Mouse (Mus musculus) midbrain, embryonic 12.5 days (tissue): ENCODE measurements at regions not wholly inside any gene's neighbourhood (a gene's known extent, or its start where the extent isn't known, plus 50 kb on each side); places are given as distances from the start of the nearest gene placed in this dataset.

Experiments
- ATAC-seq: fragments of 200-750 bp; cut with Nextera tagmentation; 2 replicates; pipeline ENCODE4 v1.8.0; 2017; ENCODE audit warnings: low read depth, moderate TSS enrichment, moderate library complexity; ENCODE audit not compliant: low FRiP score
- H3K27ac ChIP-seq: fragments of 300-500 bp; sonication (generic); replicated peaks from 2 replicates; pipeline ENCODE4 v1.5.1; 2016; ENCODE audit warnings: mild to moderate bottlenecking
- H3K27me3 ChIP-seq: fragments of 300-500 bp; sonication (generic); 2 replicates; pipeline ENCODE4 v1.6.1; 2016; ENCODE audit warnings: mild to moderate bottlenecking
- H3K36me3 ChIP-seq: fragments of 300-500 bp; sonication (generic); 2 replicates; pipeline ENCODE4 v1.6.1; 2016
- H3K4me1 ChIP-seq: fragments of 300-500 bp; sonication (generic); 2 replicates; pipeline ENCODE4 v1.6.1; 2016
- H3K4me2 ChIP-seq: fragments of 300-500 bp; sonication (generic); replicated peaks from 2 replicates; pipeline ENCODE4 v1.6.1; 2016; ENCODE audit warnings: mild to moderate bottlenecking, moderate library complexity
- H3K4me3 ChIP-seq: fragments of 300-500 bp; sonication (generic); 2 replicates; pipeline ENCODE4 v1.5.1; 2016; ENCODE audit warnings: mild to moderate bottlenecking
- H3K9ac ChIP-seq: fragments of 300-500 bp; sonication (generic); replicated peaks from 2 replicates; pipeline ENCODE4 v1.6.1; 2016; ENCODE audit warnings: mild to moderate bottlenecking, moderate library complexity
- H3K9me3 ChIP-seq: fragments of 300-500 bp; sonication (generic); 2 replicates; pipeline ENCODE4 v1.6.1; 2016; ENCODE audit warnings: mild to moderate bottlenecking
- WGBS: fragments of 180-500 bp; shearing (Covaris S2); methylation state at CpG from one replicate; pipeline ENCODE4 v1.1.7; 2016; 5-methylcytosine and 5-hydroxymethylcytosine counted together

GRCm38 (mm10) chr13:112039422-112040145 lies 230.8 kb upstream of the Map3k1 start:
- H3K4me1 ChIP-seq: no peaks in the 10 kb centered on the region
- no peaks in the 10 kb centered on the region for H3K9me3 ChIP-seq
- WGBS: 76% methylated on average over 7 of the region's 7 CpGs
- H3K27ac ChIP-seq: no peak overlapping the region
- H3K36me3 ChIP-seq: no peaks in the 10 kb centered on the region
- no peaks in the 10 kb centered on the region for H3K27me3 ChIP-seq
- H3K9ac ChIP-seq: no peak overlapping the region
- no peak overlapping the region for H3K4me2 ChIP-seq
- no peak overlapping the region for H3K4me3 ChIP-seq
- ATAC-seq: no peak

- H3K4me2 ChIP-seq: no peak overlapping the region
- WGBS: 95% methylated on average over 13 of the region's 13 CpGs
- no peak for ATAC-seq
Observed at GRCm38 (mm10) chr13:112043524-112044246, 234.9 kb upstream of the Map3k1 start.

GRCm38 (mm10) chr13:112044372-112044771 lies 235.6 kb upstream of the Map3k1 start:
- H3K36me3 ChIP-seq: no peaks in the 10 kb centered on the region
- no peak overlapping the region for H3K9ac ChIP-seq
- H3K4me3 ChIP-seq: no peak overlapping the region
- ATAC-seq: no peak
- 83% methylated on average over 5 of the region's 5 CpGs for WGBS
- no peaks in the 10 kb centered on the region for H3K27me3 ChIP-seq
- H3K27ac ChIP-seq: no peak overlapping the region
- H3K4me1 ChIP-seq: no peaks in the 10 kb centered on the region
- no peak overlapping the region for H3K4me2 ChIP-seq
- H3K9me3 ChIP-seq: no peaks in the 10 kb centered on the region

More at GRCm38 (mm10) chr13:112043524-112044246, 234.9 kb upstream of the Map3k1 start:
- H3K9ac ChIP-seq: no peak overlapping the region
- no peaks in the 10 kb centered on the region for H3K27me3 ChIP-seq
- no peaks in the 10 kb centered on the region for H3K36me3 ChIP-seq
- no peak overlapping the region for H3K4me3 ChIP-seq
- no peaks in the 10 kb centered on the region for H3K9me3 ChIP-seq
- H3K27ac ChIP-seq: no peak overlapping the region
- no peaks in the 10 kb centered on the region for H3K4me1 ChIP-seq

- WGBS: 88% methylated on average over 15 of the region's 15 CpGs
- no peak for ATAC-seq
- H3K9ac ChIP-seq: no peak overlapping the region
- no peaks in the 10 kb centered on the region for H3K9me3 ChIP-seq
- no peak overlapping the region for H3K27ac ChIP-seq
- no peaks in the 10 kb centered on the region for H3K27me3 ChIP-seq
- H3K4me1 ChIP-seq: no peaks in the 10 kb centered on the region
- no peaks in the 10 kb centered on the region for H3K36me3 ChIP-seq
- no peak overlapping the region for H3K4me3 ChIP-seq
- no peak overlapping the region for H3K4me2 ChIP-seq
Observed at GRCm38 (mm10) chr13:112046247-112047211, 237.7 kb upstream of the Map3k1 start.

- H3K36me3 ChIP-seq: no peaks in the 10 kb centered on the region
- no peaks in the 10 kb centered on the region for H3K27me3 ChIP-seq
- ATAC-seq: no peak
- H3K27ac ChIP-seq: no peak overlapping the region
- no peak overlapping the region for H3K9ac ChIP-seq
- H3K9me3 ChIP-seq: no peaks in the 10 kb centered on the region
- no peak overlapping the region for H3K4me2 ChIP-seq
- WGBS: 70% methylated on average over 3 of the region's 3 CpGs
- no peak overlapping the region for H3K4me3 ChIP-seq
- no peaks in the 10 kb centered on the region for H3K4me1 ChIP-seq
Observed at GRCm38 (mm10) chr13:112047408-112047807, 238.6 kb upstream of the Map3k1 start.

- Histone ChIP-seq H3K36me3 (no peaks in the 10 kb centered on the region), H3K9me3 (no peaks in the 10 kb centered on the region), H3K4me2 (no peak overlapping the region), H3K9ac (no peak overlapping the region), H3K27me3 (no peaks in the 10 kb centered on the region), H3K4me1 (no peaks in the 10 kb centered on the region), H3K27ac (no peak overlapping the region), H3K4me3 (no peak overlapping the region)
- no peak for ATAC-seq
- WGBS: 75% methylated on average over 13 of the region's 13 CpGs
Observed at GRCm38 (mm10) chr13:112047874-112048273, 239.1 kb upstream of the Map3k1 start.

- Histone ChIP-seq H3K4me3 (no peak overlapping the region), H3K4me2 (no peak overlapping the region), H3K9me3 (no peaks in the 10 kb centered on the region), H3K4me1 (no peaks in the 10 kb centered on the region), H3K27ac (no peak overlapping the region), H3K36me3 (no peaks in the 10 kb centered on the region), H3K9ac (no peak overlapping the region), H3K27me3 (no peaks in the 10 kb centered on the region)
- WGBS: 95% methylated on average over 6 of the region's 6 CpGs
- ATAC-seq: no peak
Observed at GRCm38 (mm10) chr13:112048327-112048726, 239.5 kb upstream of the Map3k1 start.

- no peak for ATAC-seq
- H3K4me3 ChIP-seq: no peak overlapping the region
- no peak overlapping the region for H3K4me2 ChIP-seq
- no peaks in the 10 kb centered on the region for H3K9me3 ChIP-seq
- no peak overlapping the region for H3K27ac ChIP-seq
- no peaks in the 10 kb centered on the region for H3K27me3 ChIP-seq
- H3K4me1 ChIP-seq: no peaks in the 10 kb centered on the region
- no peak overlapping the region for H3K9ac ChIP-seq
- H3K36me3 ChIP-seq: no peaks in the 10 kb centered on the region
- WGBS: 90% methylated on average over 11 of the region's 11 CpGs
Observed at GRCm38 (mm10) chr13:112050892-112051291, 237.4 kb upstream of the Ankrd55 start.

GRCm38 (mm10) chr13:112052011-112052410 lies 236.2 kb upstream of the Ankrd55 start:
- H3K4me1 ChIP-seq: no peaks in the 10 kb centered on the region
- WGBS: 87% methylated on average over 3 of the region's 3 CpGs
- no peak overlapping the region for H3K4me3 ChIP-seq
- no peaks in the 10 kb centered on the region for H3K9me3 ChIP-seq
- no peak overlapping the region for H3K9ac ChIP-seq
- H3K4me2 ChIP-seq: no peak overlapping the region
- no peak for ATAC-seq
- no peaks in the 10 kb centered on the region for H3K36me3 ChIP-seq
- no peaks in the 10 kb centered on the region for H3K27me3 ChIP-seq
- no peak overlapping the region for H3K27ac ChIP-seq

GRCm38 (mm10) chr13:112052456-112052855 lies 235.8 kb upstream of the Ankrd55 start:
- H3K27ac ChIP-seq: no peak overlapping the region
- H3K9ac ChIP-seq: no peak overlapping the region
- no peaks in the 10 kb centered on the region for H3K4me1 ChIP-seq
- H3K27me3 ChIP-seq: no peaks in the 10 kb centered on the region
- no peak overlapping the region for H3K4me3 ChIP-seq
- 86% methylated on average over 3 of the region's 3 CpGs for WGBS
- no peaks in the 10 kb centered on the region for H3K36me3 ChIP-seq
- H3K9me3 ChIP-seq: no peaks in the 10 kb centered on the region
- H3K4me2 ChIP-seq: no peak overlapping the region
- ATAC-seq: no peak

- Histone ChIP-seq H3K9ac (no peak overlapping the region), H3K4me1 (no peaks in the 10 kb centered on the region), H3K4me2 (no peak overlapping the region), H3K36me3 (no peaks in the 10 kb centered on the region), H3K9me3 (no peaks in the 10 kb centered on the region), H3K27me3 (no peaks in the 10 kb centered on the region), H3K27ac (no peak overlapping the region), H3K4me3 (no peak overlapping the region)
- no peak for ATAC-seq
- 87% methylated on average over 6 of the region's 6 CpGs for WGBS
Observed at GRCm38 (mm10) chr13:112054879-112055371, 233.3 kb upstream of the Ankrd55 start.

GRCm38 (mm10) chr13:112058218-112058617 lies 230.0 kb upstream of the Ankrd55 start:
- WGBS: 90% methylated on average over 11 of the region's 11 CpGs
- H3K9ac ChIP-seq: no peak overlapping the region
- H3K27ac ChIP-seq: no peak overlapping the region
- H3K27me3 ChIP-seq: no peaks in the 10 kb centered on the region
- no peak overlapping the region for H3K4me2 ChIP-seq
- H3K4me1 ChIP-seq: no peaks in the 10 kb centered on the region
- H3K4me3 ChIP-seq: no peak overlapping the region
- no peak for ATAC-seq
- H3K36me3 ChIP-seq: no peaks in the 10 kb centered on the region
- H3K9me3 ChIP-seq: no peaks in the 10 kb centered on the region
